Mouse (Mus musculus) erythroblast, embryonic 14.5 days (primary cell): Measurements from ENCODE around the gene Zfp410.

ENCODE experiments used
- GATA1 ChIP-seq: IDR thresholded peaks from 2 replicates; pipeline ENCODE4 v1.6.1; 2012; ENCODE audit warnings: low read length, inconsistent platforms, mixed read lengths
- TAL1 ChIP-seq: IDR thresholded peaks from 3 replicates; pipeline ENCODE4 v1.6.1; 2012; ENCODE audit warnings: low read length, inconsistent platforms, mixed read lengths

DNA sequence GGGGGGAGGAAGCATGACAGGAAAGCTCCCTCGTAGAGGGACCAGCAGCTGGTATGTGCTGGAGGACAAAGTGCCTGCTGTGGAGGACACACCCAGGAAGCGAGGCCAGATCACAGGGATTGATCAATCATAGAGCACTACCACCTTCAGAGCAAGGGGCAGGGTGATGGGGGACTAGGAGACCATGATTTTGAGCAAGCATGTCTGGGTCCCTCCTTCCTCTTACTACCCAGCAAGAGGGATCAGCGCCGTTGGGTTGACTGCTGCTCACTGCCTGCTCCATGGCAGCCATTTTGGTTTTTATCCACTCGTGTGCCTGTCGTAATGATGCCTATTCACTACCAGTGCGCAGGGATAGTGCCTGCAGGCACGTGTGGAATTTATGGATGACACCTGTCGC lies 47.6 kb downstream of the Zfp410 start:
- TF ChIP-seq TAL1 (no peak), GATA1 (no peak)
